8 mouse cellular contexts compared by ENCODE assay signal in the genomic region with DNA sequence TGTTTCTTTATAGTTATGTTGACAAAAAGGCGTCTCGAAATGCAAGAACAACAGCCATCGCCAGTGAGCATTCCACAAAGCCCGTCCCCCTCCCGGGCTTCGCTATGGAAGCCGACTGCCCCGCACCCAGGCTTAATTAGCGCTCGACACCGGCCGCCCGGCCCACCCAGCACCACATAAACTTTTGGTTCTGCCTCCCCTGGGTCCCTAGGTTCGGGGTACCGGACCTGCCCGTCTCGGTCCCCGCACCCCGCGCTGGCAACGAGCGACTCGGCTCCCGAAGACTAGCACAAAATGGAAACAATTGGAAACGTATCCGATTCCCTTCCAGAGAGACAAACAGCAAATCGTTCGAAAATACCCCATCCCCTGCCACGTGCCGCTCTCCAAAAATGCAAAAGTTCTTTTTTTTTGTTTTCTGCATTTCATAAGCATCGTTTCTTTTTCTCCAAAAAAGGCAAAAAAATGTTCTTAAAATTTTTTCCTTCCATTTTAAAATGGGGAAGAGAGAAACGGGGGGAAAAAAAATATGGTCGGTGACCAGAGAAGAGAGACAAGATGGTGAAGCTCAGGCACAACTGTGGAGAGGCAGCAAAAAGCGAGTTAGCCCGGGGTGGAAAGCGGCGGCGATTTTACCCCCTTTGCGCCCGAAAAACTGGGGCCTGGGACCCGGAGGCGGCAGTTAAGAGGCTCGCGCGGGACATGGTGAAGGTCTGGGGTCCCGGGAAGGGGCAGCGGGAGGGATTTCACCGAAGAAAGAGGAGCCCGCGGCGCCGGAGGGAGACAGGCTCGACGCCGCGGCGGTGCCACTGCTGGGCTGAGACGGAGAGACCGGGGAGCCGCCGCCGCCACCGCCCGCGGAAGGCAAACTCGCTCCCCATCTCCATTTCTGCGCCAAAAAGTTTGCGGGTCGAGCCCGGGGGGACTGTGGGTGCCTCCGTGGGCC. TPM values are rescaled to one million over a fixed set of nuclear protein-coding genes. Genes with fewer than 3 reads are reported as not detected.
A peak's percentile ranks its signal among the peaks of the same experiment; 100 is the strongest.
DNase-seq lines count a peak whose midpoint lies in the region; ATAC-seq lines count a peak whose summit lies in the region.

No protein-coding gene starts in this region.

- H3K9me3 ChIP-seq in embryonic facial prominence, embryonic 13.5 days: no peaks in the 10 kb centered on the region
- no peaks in the 10 kb centered on the region for H3K9me3 ChIP-seq in limb, embryonic 12.5 days
- H3K9me3 ChIP-seq in midbrain, embryonic 12.5 days: no peaks in the 10 kb centered on the region

- peak overlapping the region; percentile 95 for H3K4me3 ChIP-seq in embryonic facial prominence, embryonic 13.5 days
- H3K4me3 ChIP-seq in limb, embryonic 12.5 days (replicated peaks): peak overlapping the region; percentile 89
- H3K4me3 ChIP-seq in midbrain, embryonic 12.5 days: peak overlapping the region; percentile 77

- H3K4me2 ChIP-seq in embryonic facial prominence, embryonic 13.5 days: peak overlapping the region; percentile 61
- peak overlapping the region; percentile 66 for H3K4me2 ChIP-seq in limb, embryonic 12.5 days
- H3K4me2 ChIP-seq in midbrain, embryonic 12.5 days (replicated peaks): peak overlapping the region; percentile 49

- under 1% methylated on average over 71 of the region's 71 CpGs for WGBS in embryonic facial prominence, embryonic 13.5 days
- under 1% methylated on average over 71 of the region's 71 CpGs for WGBS in limb, embryonic 12.5 days
- WGBS in midbrain, embryonic 12.5 days: under 1% methylated on average over 69 of the region's 71 CpGs

- H3K36me3 ChIP-seq in embryonic facial prominence, embryonic 13.5 days: peaks cover 26% of the 10 kb centered on the region
- H3K36me3 ChIP-seq in limb, embryonic 12.5 days: peaks cover 27% of the 10 kb centered on the region
- peaks cover 23% of the 10 kb centered on the region for H3K36me3 ChIP-seq in midbrain, embryonic 12.5 days

- H3K27me3 ChIP-seq in embryonic facial prominence, embryonic 13.5 days: no peaks in the 10 kb centered on the region
- no peaks in the 10 kb centered on the region for H3K27me3 ChIP-seq in limb, embryonic 12.5 days
- no peaks in the 10 kb centered on the region for H3K27me3 ChIP-seq in midbrain, embryonic 12.5 days

- peak; percentile 13; the same call in 1 of the 2 replicates for ATAC-seq in embryonic facial prominence, embryonic 13.5 days (ENCODE audit: insufficient number of reproducible peaks, insufficient read depth, low FRiP score, low TSS enrichment, low read depth)
- peak; percentile 17; the same call in 1 of the 2 replicates for ATAC-seq in limb, embryonic 12.5 days (ENCODE audit: insufficient number of reproducible peaks, insufficient read depth, low FRiP score, low TSS enrichment, low read depth)
- peak; percentile 0; the same call in 1 of the 2 replicates for ATAC-seq in midbrain, embryonic 12.5 days (ENCODE audit: low FRiP score, low read depth)

- H3K4me1 ChIP-seq in embryonic facial prominence, embryonic 13.5 days: peaks cover 44% of the 10 kb centered on the region
- peaks cover 38% of the 10 kb centered on the region for H3K4me1 ChIP-seq in limb, embryonic 12.5 days (replicated peaks)
- H3K4me1 ChIP-seq in midbrain, embryonic 12.5 days: peaks cover 36% of the 10 kb centered on the region

- peak; percentile 70 for DNase-seq in 3134 (ENCODE audit: extremely low read depth, insufficient read length, low spot score)
- DNase-seq in adrenal gland, postnatal 14 days: peak; percentile 73
- peak; percentile 51 to 61 for DNase-seq in heart, adult 9 months (ENCODE audit: low spot score in 2 of 2)
- peak; percentile 46 to 64 for DNase-seq in kidney, adult 8-10 months
- DNase-seq in spleen, adult 18-20 months: peak; percentile 48 to 60

- H3K9ac ChIP-seq in embryonic facial prominence, embryonic 13.5 days: peak overlapping the region; percentile 100
- H3K9ac ChIP-seq in limb, embryonic 12.5 days (replicated peaks): peak overlapping the region; percentile 100
- peak overlapping the region; percentile 100 for H3K9ac ChIP-seq in midbrain, embryonic 12.5 days (replicated peaks)

- peak overlapping the region; percentile 100 for H3K27ac ChIP-seq in embryonic facial prominence, embryonic 13.5 days
- peak overlapping the region; percentile 100 for H3K27ac ChIP-seq in limb, embryonic 12.5 days
- H3K27ac ChIP-seq in midbrain, embryonic 12.5 days (replicated peaks): peak overlapping the region; percentile 99

RNA-seq across cellular contexts. Expression of gene H3f3a, which starts 1.0 kb away (rescaled TPM):
- 803 and 817 TPM in 2 replicates for total RNA-seq in adrenal gland, postnatal 14 days (2021)
- polyA plus RNA-seq in embryonic facial prominence, embryonic 13.5 days (2015; fragmentation: Nextera tagmentation; extraction: Ambion mirVana): 2,801 and 3,318 TPM in 2 replicates
- polyA plus RNA-seq in limb, embryonic 12.5 days (2016; fragmentation: Nextera tagmentation; extraction: Ambion mirVana): 3,393 and 3,612 TPM in 2 replicates
- 3,369 and 3,552 TPM in 2 replicates for polyA plus RNA-seq in midbrain, embryonic 12.5 days (2016; fragmentation: Nextera tagmentation; extraction: Ambion mirVana)

RNA-seq across cellular contexts. Expression of gene Sde2, which starts 38.2 kb away (rescaled TPM):
- total RNA-seq in adrenal gland, postnatal 14 days (2021): 22.2 and 22.6 TPM in 2 replicates
- 36.0 and 42.7 TPM in 2 replicates for polyA plus RNA-seq in embryonic facial prominence, embryonic 13.5 days (2015; fragmentation: Nextera tagmentation; extraction: Ambion mirVana)
- 47.0 and 47.6 TPM in 2 replicates for polyA plus RNA-seq in limb, embryonic 12.5 days (2016; fragmentation: Nextera tagmentation; extraction: Ambion mirVana)
- 36.3 and 36.7 TPM in 2 replicates for polyA plus RNA-seq in midbrain, embryonic 12.5 days (2016; fragmentation: Nextera tagmentation; extraction: Ambion mirVana)

Comparison
In these comparisons a context has a peak if more than half of its experiments do, and no peak if none do; other contexts are left out.
1. Peak in every context shown above with its lines: DNase-seq, ATAC-seq, H3K4me3 ChIP-seq and H3K27ac ChIP-seq.